ENCODE assay signal across 8 mouse cellular contexts in genomic region chr3:97337306-97337705, GRCm38 (mm10). TPM values are rescaled to one million over a fixed set of nuclear protein-coding genes. Genes with fewer than 3 reads are reported as not detected.
DNase-seq lines count a peak whose midpoint lies in the region; ATAC-seq lines count a peak whose summit lies in the region.
"Had no signal": no experiment of that assay in that cellular context is flagged by ENCODE, and none has a peak within 500 bp of the region (broad histone marks: within the 10 kb centered on the region; RNA-seq: fewer than 3 reads in every experiment).

No protein-coding gene starts in this region.

- no peaks in the 10 kb centered on the region for H3K9me3 ChIP-seq in neural tube, embryonic 15.5 days (replicated peaks)
- no peaks in the 10 kb centered on the region for H3K9me3 ChIP-seq in heart, embryonic 10.5 days
- H3K9me3 ChIP-seq: lung, embryonic 15.5 days had no signal

- no peaks in the 10 kb centered on the region for H3K36me3 ChIP-seq in neural tube, embryonic 15.5 days
- no peaks in the 10 kb centered on the region for H3K36me3 ChIP-seq in heart, embryonic 10.5 days
- H3K36me3 ChIP-seq: lung, embryonic 15.5 days had no signal

- no peak for ATAC-seq in neural tube, embryonic 15.5 days (ENCODE audit: low FRiP score)

- no peak overlapping the region for H3K4me3 ChIP-seq in neural tube, embryonic 15.5 days (replicated peaks)
- 0 out of 2 replicates have a peak overlapping the region, but pooled peaks have one; percentile 27 for H3K4me3 ChIP-seq in heart, embryonic 10.5 days
- H3K4me3 ChIP-seq: lung, embryonic 15.5 days had no signal

- no peak overlapping the region for H3K9ac ChIP-seq in neural tube, embryonic 15.5 days (replicated peaks)
- H3K9ac ChIP-seq: lung, embryonic 15.5 days had no signal

- H3K4me2 ChIP-seq in neural tube, embryonic 15.5 days: peak overlapping the region; percentile 28; the same call in 1 of the 2 replicates
- H3K4me2 ChIP-seq: lung, embryonic 15.5 days had no signal

- H3K27ac ChIP-seq in neural tube, embryonic 15.5 days (replicated peaks): no peak overlapping the region
- H3K27ac ChIP-seq in heart, embryonic 10.5 days: no peak overlapping the region
- H3K27ac ChIP-seq: lung, embryonic 15.5 days had no signal

- DNase-seq in neural tube, embryonic 10.5 days (ENCODE audit: extremely low spot score, low spot score): no peak
- peak; percentile 82 for DNase-seq in heart, embryonic 10.5 days (ENCODE audit: low spot score)
- peak; percentile 36 to 64 for DNase-seq in layer of hippocampus, adult 18-20 months (ENCODE audit: low spot score in 2 of 2)
- DNase-seq in right cerebral cortex, postnatal 10 days (ENCODE audit: low spot score in 2 of 2): peak; percentile 68 to 77
- no peak for DNase-seq in cerebellum, postnatal 25 days
- DNase-seq in adrenal gland, postnatal 4 days (ENCODE audit: low spot score in 2 of 2): no peak

- H3K27me3 ChIP-seq in neural tube, embryonic 15.5 days (replicated peaks): peaks cover 4% of the 10 kb centered on the region; the same call in 1 of the 2 replicates
- peaks cover 7% of the 10 kb centered on the region; the same call in 1 of the 2 replicates for H3K27me3 ChIP-seq in heart, embryonic 10.5 days (ENCODE audit: insufficient read depth, poor library complexity, severe bottlenecking)
- H3K27me3 ChIP-seq: lung, embryonic 15.5 days had no signal

- WGBS in neural tube, embryonic 15.5 days: 40% methylated on average over 11 of the region's 11 CpGs
- WGBS in heart, embryonic 10.5 days: 36% methylated on average over 11 of the region's 11 CpGs

- H3K4me1 ChIP-seq in neural tube, embryonic 15.5 days: peaks cover 27% of the 10 kb centered on the region
- peaks cover 17% of the 10 kb centered on the region for H3K4me1 ChIP-seq in heart, embryonic 10.5 days

RNA-seq across cellular contexts. Expression of gene Bcl9, which starts 39.6 kb away (rescaled TPM):
- 64.6 and 64.9 TPM in 2 replicates for polyA plus RNA-seq in neural tube, embryonic 15.5 days (2015; fragmentation: Nextera tagmentation; extraction: Ambion mirVana)
- polyA plus RNA-seq in heart, embryonic 10.5 days (2016; fragmentation: Nextera tagmentation; extraction: Ambion mirVana): 37.2 and 45.9 TPM in 2 replicates
- 10 to 100 TPM; 58.7 to 60.7 TPM for total RNA-seq in layer of hippocampus, adult 18-20 months (2021)
- 10 to 100 TPM; 38.0 to 46.6 TPM for total RNA-seq in adrenal gland, postnatal 4 days (2021)

Comparison
In these comparisons a context has a peak if more than half of its experiments do, and no peak if none do; other contexts are left out.
1. DNase-seq: peak in heart, embryonic 10.5 days (single experiment), layer of hippocampus, adult 18-20 months (2 of 2) and right cerebral cortex, postnatal 10 days (2 of 2); none in neural tube, embryonic 10.5 days (single experiment), cerebellum, postnatal 25 days (0 of 2) and adrenal gland, postnatal 4 days (0 of 2).